8 mouse cellular contexts compared by ENCODE assay signal in genomic region chr8:46842676-46843181, GRCm38 (mm10).
DNase-seq lines count a peak whose midpoint lies in the region; ATAC-seq and TF ChIP-seq lines count a peak whose summit lies in the region.

No protein-coding gene starts in this region.

- H3K4me2 ChIP-seq in heart, embryonic 12.5 days: no peak overlapping the region
- H3K4me2 ChIP-seq in myocyte (ENCODE audit: low read depth): peak overlapping the region; percentile 67

- H3K27ac ChIP-seq in heart, embryonic 12.5 days (ENCODE audit: poor library complexity, severe bottlenecking): peak overlapping the region; percentile 60

- H3K9me3 ChIP-seq in heart, embryonic 12.5 days (replicated peaks): no peaks in the 10 kb centered on the region

- H3ac ChIP-seq in myocyte (ENCODE audit: control insufficient read depth, insufficient read length): no peak overlapping the region

- no peaks in the 10 kb centered on the region for H3K79me2 ChIP-seq in myocyte (ENCODE audit: control insufficient read depth, insufficient read depth)

- ATAC-seq in heart, embryonic 12.5 days (ENCODE audit: insufficient number of reproducible peaks, low FRiP score): no peak

- no peak overlapping the region for H3K4me3 ChIP-seq in heart, embryonic 12.5 days
- no peak overlapping the region for H3K4me3 ChIP-seq in myocyte

- no peaks in the 10 kb centered on the region for H3K27me3 ChIP-seq in heart, embryonic 12.5 days (replicated peaks)
- H3K27me3 ChIP-seq in myocyte (ENCODE audit: control insufficient read depth, insufficient read depth, insufficient read length): no peaks in the 10 kb centered on the region

- TF ChIP-seq POLR2A in myocyte (IDR thresholded peaks at IDR 0.05; ENCODE audit: insufficient read length, low read depth): no peak

- no peak overlapping the region for H3K9ac ChIP-seq in heart, embryonic 12.5 days

- peak; percentile 81 for DNase-seq in layer of hippocampus, adult 9-11 months
- no peak for DNase-seq in layer of hippocampus, adult 8-10 months (ENCODE audit: low spot score in 2 of 2)
- peak; percentile 70 to 83 for DNase-seq in adrenal gland, postnatal 36 days
- peak; percentile 35 to 58 for DNase-seq in kidney, postnatal 4 days
- no peak for DNase-seq in embryo, embryonic 10 days (ENCODE audit: low spot score)
- DNase-seq in cerebellum, adult 18-20 months: no peak

- H3K4me1 ChIP-seq in heart, embryonic 12.5 days (replicated peaks): peaks cover 18% of the 10 kb centered on the region

- WGBS in heart, embryonic 12.5 days: 48% methylated on average over 5 of the region's 5 CpGs

- peaks cover 55% of the 10 kb centered on the region for H3K36me3 ChIP-seq in heart, embryonic 12.5 days
- H3K36me3 ChIP-seq in myocyte (ENCODE audit: control insufficient read depth, insufficient read depth): peaks cover 30% of the 10 kb centered on the region

TF ChIP-seq in myocyte, 11 proteins besides CTCF, POLR2A, EP300 and RAD21:
- TF ChIP-seq E2F4 (IDR thresholded peaks at IDR 0.05; ENCODE audit: insufficient read depth) (no peak), CEBPB (IDR thresholded peaks at IDR 0.05; ENCODE audit: insufficient read depth, poor library complexity, severe bottlenecking) (no peak), POLR2AphosphoS2 (IDR thresholded peaks at IDR 0.05; ENCODE audit: insufficient read length, low read depth) (no peak), REST (IDR thresholded peaks at IDR 0.05; ENCODE audit: insufficient read depth, insufficient read length) (no peak), MYOG (IDR thresholded peaks at IDR 0.05; ENCODE audit: control insufficient read depth in 1 of 3, insufficient read depth in 1 of 3, insufficient read length in 2 of 3, low read depth in 2 of 3) (no peak), USF1 (IDR thresholded peaks at IDR 0.05; ENCODE audit: low read depth) (no peak), TCF12 (IDR thresholded peaks at IDR 0.05; ENCODE audit: insufficient read depth, poor library complexity, severe bottlenecking) (no peak), TCF3 (IDR thresholded peaks at IDR 0.05; ENCODE audit: insufficient read length, low read depth) (no peak), MAX (IDR thresholded peaks at IDR 0.05; ENCODE audit: low read depth) (no peak), MYOD1 (IDR thresholded peaks at IDR 0.05; ENCODE audit: control insufficient read depth in 1 of 3, insufficient read length in 2 of 3, low read depth in 2 of 3) (no peak), SRF (IDR thresholded peaks at IDR 0.05; ENCODE audit: control insufficient read depth, insufficient read length, low read depth) (no peak)

Comparison
In these comparisons a context has a peak if more than half of its experiments do, and no peak if none do; other contexts are left out.
1. DNase-seq: peak in layer of hippocampus, adult 9-11 months (single experiment), adrenal gland, postnatal 36 days (2 of 2) and kidney, postnatal 4 days (2 of 2); none in layer of hippocampus, adult 8-10 months (0 of 2), embryo, embryonic 10 days (single experiment) and cerebellum, adult 18-20 months (0 of 2).